Mouse (Mus musculus) cortical plate, adult 2 months (tissue): ENCODE measurements at regions not wholly inside any gene's neighbourhood (a gene's known extent, or its start where the extent isn't known, plus 50 kb on each side); places are given as distances from the start of the nearest gene placed in this dataset.

Source experiments
- CTCF ChIP-seq: fragments of 200-500 bp; IDR thresholded peaks from 2 replicates; pipeline ENCODE4 v1.5.1; 2011; ENCODE audit warnings: mild to moderate bottlenecking, control low read depth, low read length; ENCODE audit not compliant: insufficient read depth; ENCODE audit errors: extremely low read depth
- POLR2A ChIP-seq: fragments of 200-500 bp; IDR thresholded peaks from 2 replicates; pipeline ENCODE4 v1.6.1; 2011; ENCODE audit warnings: mild to moderate bottlenecking, low read length, control low read depth; ENCODE audit not compliant: insufficient read depth; ENCODE audit errors: extremely low read depth

- TF ChIP-seq CTCF = no peak
- TF ChIP-seq POLR2A = no peak
These were observed 81.3 kb downstream of the Spry2 start for GRCm38 (mm10) chr14:105815281-105815680.
